Mouse (Mus musculus): ENCODE data around the gene Mxra7. TPM values are rescaled to one million over a fixed set of nuclear protein-coding genes. Genes with fewer than 3 reads are reported as not detected.

The Mxra7 gene
- polyA plus RNA-seq, 1 experiment, result 18.6 TPM

DNA sequence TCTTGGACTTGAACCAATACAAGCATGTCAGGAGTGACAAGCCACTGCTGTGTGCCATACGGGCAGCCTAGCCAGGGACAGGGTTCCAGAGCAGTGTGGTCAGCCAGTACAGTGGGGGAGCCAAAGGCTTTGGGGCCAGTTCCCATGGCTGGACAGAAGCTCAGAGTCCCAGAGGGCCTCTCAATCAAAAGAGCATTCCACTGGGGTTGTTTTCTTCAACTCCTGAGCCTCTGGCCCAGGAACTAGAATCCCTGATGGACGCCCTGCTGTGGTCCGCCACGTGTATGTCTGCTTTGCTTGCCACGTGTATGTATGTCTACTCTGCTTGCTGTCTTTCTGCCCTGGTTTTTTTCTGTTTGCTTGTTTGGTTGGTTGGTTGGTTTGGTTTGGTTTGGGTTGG, 26.7 kb downstream of the Mxra7 start:
- WGBS, result 81% methylated on average over 5 of the region's 5 CpGs
- no peak for DNase-seq (ENCODE audit: low read depth in 1 of 2, low spot score in 2 of 2)

DNA sequence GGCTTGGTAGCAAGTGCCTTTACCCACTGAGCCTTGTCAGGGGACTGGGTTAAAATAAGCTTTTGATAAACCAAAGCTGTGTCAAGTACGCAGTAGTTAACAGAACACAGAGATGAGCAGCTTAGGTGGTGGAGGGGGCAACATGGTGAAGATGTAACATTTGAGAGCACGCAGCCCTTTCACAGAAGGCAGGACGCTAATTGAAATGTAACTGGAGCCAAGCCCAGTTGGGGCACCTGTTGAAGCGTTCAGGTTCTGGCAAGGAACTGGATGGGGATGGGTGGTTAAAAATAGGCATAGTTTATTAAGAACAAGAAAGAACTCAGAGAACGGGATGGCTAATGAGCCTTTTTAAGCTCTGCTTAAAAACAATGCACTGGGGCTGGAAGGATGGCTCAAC, 28.5 kb downstream of the Mxra7 start:
- Histone ChIP-seq H3K4me3 (ENCODE audit: extremely low read depth, insufficient read depth, insufficient read length) (no peak overlapping the region), H3K4me1 (ENCODE audit: control insufficient read depth, insufficient read depth, insufficient read length) (no peaks in the 10 kb centered on the region), H3K36me3 (ENCODE audit: control insufficient read depth, insufficient read depth, low read length) (no peaks in the 10 kb centered on the region), H3K27ac (ENCODE audit: insufficient read depth, low read length) (no peak overlapping the region), H3K27me3 (ENCODE audit: control insufficient read depth, insufficient read depth, low read length) (no peaks in the 10 kb centered on the region)
- 94% methylated on average over 5 of the region's 5 CpGs for WGBS
- DNase-seq (ENCODE audit: low read depth in 1 of 2, low spot score in 2 of 2), result no peak
- TF ChIP-seq CTCF (IDR thresholded peaks at IDR 0.05; ENCODE audit: extremely low read depth, insufficient read depth, insufficient read length, insufficient replicate concordance) (no peak), POLR2A (IDR thresholded peaks at IDR 0.05; ENCODE audit: low read depth, low read length) (no peak)

More for the DNA sequence above, 26.7 kb downstream of the Mxra7 start:
- Histone ChIP-seq H3K4me3 (ENCODE audit: extremely low read depth, insufficient read depth, insufficient read length) (no peak overlapping the region), H3K27me3 (ENCODE audit: control insufficient read depth, insufficient read depth, low read length) (no peaks in the 10 kb centered on the region), H3K4me1 (ENCODE audit: control insufficient read depth, insufficient read depth, insufficient read length) (no peaks in the 10 kb centered on the region), H3K27ac (ENCODE audit: insufficient read depth, low read length) (no peak overlapping the region), H3K36me3 (ENCODE audit: control insufficient read depth, insufficient read depth, low read length) (no peaks in the 10 kb centered on the region)
- TF ChIP-seq POLR2A (IDR thresholded peaks at IDR 0.05; ENCODE audit: low read depth, low read length) (no peak), CTCF (IDR thresholded peaks at IDR 0.05; ENCODE audit: extremely low read depth, insufficient read depth, insufficient read length, insufficient replicate concordance) (no peak)

DNA sequence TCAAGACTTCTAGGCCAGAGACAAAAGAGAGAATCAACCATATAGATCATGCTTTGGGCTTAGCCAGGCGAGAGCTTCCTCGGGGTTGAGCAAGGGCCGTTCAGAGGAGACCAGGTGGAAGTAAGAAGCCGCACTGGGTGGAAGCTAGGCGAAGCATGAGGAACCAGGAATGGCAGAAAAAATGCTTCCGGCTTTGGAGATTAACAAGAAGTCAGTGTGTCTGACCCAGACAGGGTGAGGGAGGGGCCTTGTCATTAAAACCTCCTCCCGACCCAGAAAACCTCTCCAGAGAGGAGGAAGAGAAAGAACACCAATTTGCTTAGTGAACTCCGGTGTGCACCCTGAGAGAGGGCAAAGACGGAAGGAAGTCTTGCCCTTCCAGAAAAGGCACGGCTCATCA, 43.6 kb downstream of the Mxra7 start:
- no peak overlapping the region for H3K4me3 ChIP-seq (ENCODE audit: extremely low read depth, insufficient read depth, insufficient read length)
- TF ChIP-seq CTCF (IDR thresholded peaks at IDR 0.05; ENCODE audit: extremely low read depth, insufficient read depth, insufficient read length, insufficient replicate concordance), result no peak
- no peak for TF ChIP-seq POLR2A (IDR thresholded peaks at IDR 0.05; ENCODE audit: low read depth, low read length)
- H3K4me1 ChIP-seq (ENCODE audit: control insufficient read depth, insufficient read depth, insufficient read length), result no peaks in the 10 kb centered on the region
- DNase-seq (ENCODE audit: low read depth in 1 of 2, low spot score in 2 of 2), result no peak
- no peaks in the 10 kb centered on the region for H3K27me3 ChIP-seq (ENCODE audit: control insufficient read depth, insufficient read depth, low read length)
- 88% methylated on average over 10 of the region's 10 CpGs for WGBS
- H3K27ac ChIP-seq (ENCODE audit: insufficient read depth, low read length), result no peak overlapping the region
- H3K36me3 ChIP-seq (ENCODE audit: control insufficient read depth, insufficient read depth, low read length), result no peaks in the 10 kb centered on the region

DNA sequence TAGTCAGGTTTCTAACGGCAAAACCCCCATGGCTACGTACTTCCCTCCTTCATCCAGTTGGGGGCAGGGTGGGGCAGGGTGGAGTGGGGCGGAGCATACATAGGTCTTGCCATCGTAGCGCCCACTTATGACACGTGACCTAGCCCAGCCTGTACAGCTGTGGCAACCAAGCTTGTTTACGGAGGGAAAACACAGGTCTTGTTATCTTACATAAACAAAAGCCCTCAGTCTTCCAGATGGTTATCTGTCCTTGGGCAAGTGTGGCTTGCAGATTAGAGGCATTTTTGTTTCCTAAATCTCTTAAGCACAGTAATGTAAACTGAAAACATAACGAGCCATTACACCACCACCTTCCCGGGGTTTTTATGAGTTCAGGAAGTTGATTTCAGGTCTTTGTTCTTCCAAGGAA, 45.1 kb downstream of the Mxra7 start:
- H3K27me3 ChIP-seq (ENCODE audit: control insufficient read depth, insufficient read depth, low read length), result no peaks in the 10 kb centered on the region
- no peaks in the 10 kb centered on the region for H3K36me3 ChIP-seq (ENCODE audit: control insufficient read depth, insufficient read depth, low read length)
- DNase-seq (ENCODE audit: low read depth in 1 of 2, low spot score in 2 of 2), result peak; percentile 60 to 72
- no peaks in the 10 kb centered on the region for H3K4me1 ChIP-seq (ENCODE audit: control insufficient read depth, insufficient read depth, insufficient read length)
- H3K4me3 ChIP-seq (ENCODE audit: extremely low read depth, insufficient read depth, insufficient read length), result peak overlapping the region; percentile 26
- TF ChIP-seq CTCF (IDR thresholded peaks at IDR 0.05; ENCODE audit: extremely low read depth, insufficient read depth, insufficient read length, insufficient replicate concordance), result no peak; the same call in 1 of the 2 replicates
- no peak for TF ChIP-seq POLR2A (IDR thresholded peaks at IDR 0.05; ENCODE audit: low read depth, low read length)
- 8% methylated on average over 9 of the region's 9 CpGs for WGBS
- H3K27ac ChIP-seq (ENCODE audit: insufficient read depth, low read length), result no peak overlapping the region

DNA sequence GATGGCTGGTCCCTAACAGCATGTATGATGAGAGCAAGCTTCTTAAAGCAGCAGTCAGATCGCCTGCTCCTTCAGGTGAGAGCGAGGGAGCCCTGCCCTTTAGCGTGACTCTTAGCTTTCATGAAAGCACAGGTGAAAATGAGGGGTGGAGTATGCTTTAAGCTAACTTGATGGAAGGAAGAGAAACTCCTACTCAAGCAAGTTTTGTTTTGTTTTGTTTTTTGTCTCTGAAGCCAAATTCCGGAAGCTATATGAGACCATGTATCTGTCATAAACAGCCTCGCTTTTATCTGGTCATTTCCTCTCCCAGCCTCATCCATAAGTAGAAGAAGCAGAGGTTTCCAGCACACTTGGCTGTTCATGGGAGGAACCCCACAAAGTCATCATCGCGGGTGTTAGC, 52.4 kb downstream of the Mxra7 start, which contains the start of gene St6galnac1:
TSS of gene St6galnac1 (minus strand) at position 101 of the 400 bp plus-strand sequence.
- no peak within 1 kb of the TSS for H3K4me3 ChIP-seq (ENCODE audit: extremely low read depth, insufficient read depth, insufficient read length)
- H3K36me3 ChIP-seq (ENCODE audit: control insufficient read depth, insufficient read depth, low read length), result no peaks in the 10 kb centered on the region
- 88% methylated on average over 7 of the region's 7 CpGs for WGBS
- H3K27me3 ChIP-seq (ENCODE audit: control insufficient read depth, insufficient read depth, low read length), result no peaks in the 10 kb centered on the region
- no peak for TF ChIP-seq POLR2A (IDR thresholded peaks at IDR 0.05; ENCODE audit: low read depth, low read length)
- no peak for TF ChIP-seq CTCF (IDR thresholded peaks at IDR 0.05; ENCODE audit: extremely low read depth, insufficient read depth, insufficient read length, insufficient replicate concordance)
- no peak for DNase-seq (ENCODE audit: low read depth in 1 of 2, low spot score in 2 of 2)
- no peak within 1 kb of the TSS; the same call in 1 of the 2 replicates for H3K27ac ChIP-seq (ENCODE audit: insufficient read depth, low read length)
- H3K4me1 ChIP-seq (ENCODE audit: control insufficient read depth, insufficient read depth, insufficient read length), result no peaks in the 10 kb centered on the region

DNA sequence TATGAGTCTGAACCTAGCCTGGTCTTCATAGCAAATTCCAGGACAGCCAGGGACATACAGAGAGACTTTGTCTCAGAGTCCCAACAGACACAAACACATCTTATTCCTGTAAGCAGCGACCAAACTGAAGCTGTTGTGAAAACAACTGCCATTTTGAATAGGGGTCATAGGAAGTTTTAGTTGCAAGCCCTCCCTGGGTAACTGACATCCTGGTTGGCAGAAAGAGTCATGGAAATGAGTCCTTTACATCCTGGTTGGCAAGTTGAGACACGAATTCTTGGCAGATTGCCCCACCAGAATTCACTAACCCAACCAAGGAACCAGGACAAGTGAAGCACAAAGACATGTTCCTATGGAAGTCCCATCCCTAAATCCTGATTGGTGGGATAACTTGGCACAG, 54.6 kb downstream of the Mxra7 start:
- Histone ChIP-seq H3K27ac (ENCODE audit: insufficient read depth, low read length) (no peak overlapping the region), H3K4me3 (ENCODE audit: extremely low read depth, insufficient read depth, insufficient read length) (no peak overlapping the region), H3K4me1 (ENCODE audit: control insufficient read depth, insufficient read depth, insufficient read length) (no peaks in the 10 kb centered on the region), H3K27me3 (ENCODE audit: control insufficient read depth, insufficient read depth, low read length) (no peaks in the 10 kb centered on the region), H3K36me3 (ENCODE audit: control insufficient read depth, insufficient read depth, low read length) (no peaks in the 10 kb centered on the region)
- 68% methylated on average over 2 of the region's 2 CpGs for WGBS
- TF ChIP-seq CTCF (IDR thresholded peaks at IDR 0.05; ENCODE audit: extremely low read depth, insufficient read depth, insufficient read length, insufficient replicate concordance) (no peak), POLR2A (IDR thresholded peaks at IDR 0.05; ENCODE audit: low read depth, low read length) (no peak)
- no peak for DNase-seq (ENCODE audit: low read depth in 1 of 2, low spot score in 2 of 2)

DNA sequence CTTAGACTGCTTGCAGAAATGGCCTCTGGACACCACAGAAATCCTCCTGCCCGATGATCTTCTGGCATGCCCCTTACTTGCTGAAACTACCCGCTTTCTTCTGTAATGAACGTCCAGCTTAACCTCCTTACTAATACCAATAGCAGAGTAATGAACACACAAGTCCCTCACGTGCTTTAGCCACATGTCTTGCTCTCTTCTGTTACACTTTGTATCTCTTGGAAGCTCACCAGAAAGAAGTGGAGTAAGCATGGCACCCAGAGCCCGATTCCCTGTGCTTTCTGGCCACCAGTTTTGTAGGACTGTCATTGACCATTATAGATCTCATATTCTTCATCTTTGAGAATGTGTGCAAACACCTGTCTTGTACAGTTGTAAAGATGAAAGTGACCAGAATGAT, 58.0 kb downstream of the Mxra7 start:
- TF ChIP-seq POLR2A (IDR thresholded peaks at IDR 0.05; ENCODE audit: low read depth, low read length) (no peak), CTCF (IDR thresholded peaks at IDR 0.05; ENCODE audit: extremely low read depth, insufficient read depth, insufficient read length, insufficient replicate concordance) (no peak)
- Histone ChIP-seq H3K4me3 (ENCODE audit: extremely low read depth, insufficient read depth, insufficient read length) (no peak overlapping the region), H3K27ac (ENCODE audit: insufficient read depth, low read length) (no peak overlapping the region), H3K27me3 (ENCODE audit: control insufficient read depth, insufficient read depth, low read length) (no peaks in the 10 kb centered on the region), H3K36me3 (ENCODE audit: control insufficient read depth, insufficient read depth, low read length) (no peaks in the 10 kb centered on the region), H3K4me1 (ENCODE audit: control insufficient read depth, insufficient read depth, insufficient read length) (no peaks in the 10 kb centered on the region)
- no peak for DNase-seq (ENCODE audit: low read depth in 1 of 2, low spot score in 2 of 2)
- 84% methylated on average over 5 of the region's 5 CpGs for WGBS

Measured in spleen, adult 2 months (tissue).